Mouse (Mus musculus) midbrain, embryonic 14.5 days (tissue): ENCODE measurements around the gene Lsm11. TPM values are rescaled to one million over a fixed set of nuclear protein-coding genes. Genes with fewer than 3 reads are reported as not detected.

Experiments
- ATAC-seq: fragments of 200-750 bp; cut with Nextera tagmentation; 2 replicates; pipeline ENCODE4 v1.8.0; 2017; ENCODE audit warnings: moderate number of reproducible peaks, moderate library complexity; ENCODE audit not compliant: low FRiP score, low TSS enrichment
- DNase-seq: peaks from one replicate; pipeline ENCODE4 v3.0.0-alpha.2; 2015
- H3K27ac ChIP-seq: fragments of 300-500 bp; sonication (generic); replicated peaks from 2 replicates; pipeline ENCODE4 v1.5.1; 2014; ENCODE audit warnings: mild to moderate bottlenecking, low read depth, low read length, moderate library complexity
- H3K27me3 ChIP-seq: fragments of 300-500 bp; sonication (generic); 2 replicates; pipeline ENCODE4 v1.6.1; 2014; ENCODE audit warnings: low read length, control low read depth, mixed read lengths; ENCODE audit not compliant: control insufficient read depth, insufficient read depth
- H3K36me3 ChIP-seq: fragments of 300-500 bp; sonication (generic); 2 replicates; pipeline ENCODE4 v1.6.1; 2014; ENCODE audit warnings: low read length, control low read depth; ENCODE audit not compliant: control insufficient read depth, insufficient read depth
- H3K4me1 ChIP-seq: fragments of 300-500 bp; sonication (generic); 2 replicates; pipeline ENCODE4 v1.6.1; 2014; ENCODE audit warnings: mild to moderate bottlenecking, antibody characterized with exemption, low read length, control low read depth; ENCODE audit not compliant: control insufficient read depth, insufficient read depth
- H3K4me2 ChIP-seq: fragments of 300-500 bp; sonication (generic); 2 replicates; pipeline ENCODE4 v1.6.1; 2014; ENCODE audit warnings: mild to moderate bottlenecking, low read length, moderate library complexity
- H3K4me3 ChIP-seq: fragments of 300-500 bp; sonication (generic); replicated peaks from 2 replicates; pipeline ENCODE4 v1.5.1; 2014; ENCODE audit warnings: low read depth, low read length
- H3K9ac ChIP-seq: fragments of 300-500 bp; sonication (generic); replicated peaks from 2 replicates; pipeline ENCODE4 v1.6.1; 2014; ENCODE audit warnings: mild to moderate bottlenecking, low read length, moderate library complexity
- H3K9me3 ChIP-seq: fragments of 300-500 bp; sonication (generic); 2 replicates; pipeline ENCODE4 v1.6.1; 2016; ENCODE audit warnings: low read length, control low read depth, mixed read lengths; ENCODE audit not compliant: control insufficient read depth
- WGBS: fragments of 180-500 bp; shearing (Covaris S2); extraction: QIAGEN DNeasy Blood & Tissue Kit; methylation state at CpG from one replicate; pipeline ENCODE4 v1.1.7; 2014; 5-methylcytosine and 5-hydroxymethylcytosine counted together
- polyA plus RNA-seq: library from polyadenylated mRNA; unstranded; fragments of >200 nt; fragmentation: Nextera tagmentation; extraction: Ambion mirVana; gene quantifications from 2 replicates; pipeline ENCODE4 v1.2.1, GENCODE M21; 2014

Gene Lsm11
- polyA plus RNA-seq, 1 experiment from 2014 or later: 27.2 TPM

- peak overlapping the region; percentile 89 for H3K4me3 ChIP-seq
- no peak for ATAC-seq
- peak; percentile 32 for DNase-seq
- WGBS: 64% methylated on average over 7 of the region's 7 CpGs
- H3K27ac ChIP-seq: peak overlapping the region; percentile 80; the same call in 1 of the 2 replicates
- H3K27me3 ChIP-seq: no peaks in the 10 kb centered on the region
- peaks cover 17% of the 10 kb centered on the region for H3K4me1 ChIP-seq
- 0 out of 2 replicates have a peak, but pooled peaks cover 13% of the 10 kb centered on the region for H3K36me3 ChIP-seq
- H3K4me2 ChIP-seq: peak overlapping the region; percentile 75
- H3K9ac ChIP-seq: peak overlapping the region; percentile 86
- H3K9me3 ChIP-seq: no peaks in the 10 kb centered on the region
Observed at GRCm38 (mm10) chr11:45943108-45943705, 1.5 kb downstream of the Lsm11 start.

DNA sequence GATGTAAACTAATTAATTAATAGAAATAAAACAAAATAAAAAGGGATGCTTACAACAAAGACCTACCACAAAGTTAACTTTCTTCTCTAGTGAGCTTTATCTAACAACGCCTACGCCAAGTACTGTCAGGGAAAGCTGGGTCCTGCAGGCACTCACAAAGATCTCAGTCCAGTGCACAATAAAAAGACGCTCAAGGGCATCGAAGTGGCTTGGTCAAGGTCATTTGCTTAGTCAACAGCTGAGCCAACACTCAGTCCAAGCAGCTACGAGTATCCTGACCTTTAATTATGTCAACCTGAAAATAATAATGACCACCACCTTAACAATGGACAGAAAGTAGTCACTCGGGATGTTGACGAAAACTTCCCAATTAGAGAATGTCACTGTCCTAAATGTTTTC, 2.5 kb downstream of the Lsm11 start:
- peaks cover 17% of the 10 kb centered on the region for H3K4me1 ChIP-seq
- ATAC-seq (no peak), DNase-seq (no peak)
- no peak overlapping the region for H3K9ac ChIP-seq
- H3K4me2 ChIP-seq: no peak overlapping the region
- 90% methylated on average over 7 of the region's 7 CpGs for WGBS
- no peaks in the 10 kb centered on the region for H3K9me3 ChIP-seq
- H3K27ac ChIP-seq: no peak overlapping the region
- H3K36me3 ChIP-seq: peaks cover 13% of the 10 kb centered on the region
- H3K27me3 ChIP-seq: no peaks in the 10 kb centered on the region
- no peak overlapping the region for H3K4me3 ChIP-seq

- no peak overlapping the region for H3K9ac ChIP-seq
- peaks cover 46% of the 10 kb centered on the region for H3K36me3 ChIP-seq
- no peak for ATAC-seq
- DNase-seq: no peak
- no peaks in the 10 kb centered on the region for H3K27me3 ChIP-seq
- H3K27ac ChIP-seq: no peak overlapping the region
- no peak overlapping the region for H3K4me2 ChIP-seq
- H3K4me3 ChIP-seq: no peak overlapping the region
- 90% methylated on average over 8 of the region's 8 CpGs for WGBS
- H3K4me1 ChIP-seq: peaks cover 17% of the 10 kb centered on the region
- H3K9me3 ChIP-seq: no peaks in the 10 kb centered on the region
Observed at GRCm38 (mm10) chr11:45938917-45939316, 5.8 kb downstream of the Lsm11 start.

- no peak for ATAC-seq
- Histone ChIP-seq H3K9ac (no peak overlapping the region), H3K4me2 (no peak overlapping the region), H3K36me3 (peaks cover 61% of the 10 kb centered on the region), H3K27me3 (no peaks in the 10 kb centered on the region), H3K4me1 (peaks cover 5% of the 10 kb centered on the region), H3K27ac (no peak overlapping the region), H3K9me3 (no peaks in the 10 kb centered on the region), H3K4me3 (no peak overlapping the region)
- DNase-seq: no peak
- WGBS: 97% methylated on average over 8 of the region's 8 CpGs
Observed at GRCm38 (mm10) chr11:45937478-45937877, 7.3 kb downstream of the Lsm11 start.

GRCm38 (mm10) chr11:45932771-45933170, 12.0 kb downstream of the Lsm11 start:
- 90% methylated on average over 10 of the region's 10 CpGs for WGBS

DNA sequence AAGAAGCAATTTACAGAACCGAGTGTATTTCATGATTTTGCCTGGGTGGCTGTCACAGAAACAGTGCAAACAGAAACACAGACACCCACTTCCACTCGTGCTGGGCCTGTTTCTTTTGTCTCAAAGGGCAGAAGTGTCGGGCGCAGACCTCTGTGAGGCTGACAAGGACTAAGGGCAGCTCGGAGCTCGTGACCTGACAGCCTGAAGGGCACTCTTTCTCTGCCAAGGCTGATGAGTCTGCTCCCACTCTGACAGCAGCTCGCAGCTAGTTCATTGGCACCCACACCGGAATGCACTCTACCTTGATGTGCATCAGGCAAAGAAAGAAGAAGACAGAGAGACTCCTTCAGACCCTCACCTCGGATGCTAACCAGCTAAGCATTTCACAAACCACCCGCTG, 15.2 kb downstream of the Lsm11 start:
- H3K4me1 ChIP-seq: no peaks in the 10 kb centered on the region
- DNase-seq (no peak), ATAC-seq (no peak)
- H3K9ac ChIP-seq: no peak overlapping the region
- no peaks in the 10 kb centered on the region for H3K9me3 ChIP-seq
- 86% methylated on average over 10 of the region's 10 CpGs for WGBS
- H3K27me3 ChIP-seq: no peaks in the 10 kb centered on the region
- H3K4me3 ChIP-seq: no peak overlapping the region
- H3K36me3 ChIP-seq: peaks cover 46% of the 10 kb centered on the region
- no peak overlapping the region for H3K27ac ChIP-seq
- no peak overlapping the region for H3K4me2 ChIP-seq

More at GRCm38 (mm10) chr11:45932771-45933170, 12.0 kb downstream of the Lsm11 start:
- Histone ChIP-seq H3K4me1 (no peaks in the 10 kb centered on the region), H3K4me3 (no peak overlapping the region), H3K27me3 (no peaks in the 10 kb centered on the region), H3K4me2 (no peak overlapping the region), H3K36me3 (peaks cover 77% of the 10 kb centered on the region), H3K9ac (no peak overlapping the region), H3K9me3 (no peaks in the 10 kb centered on the region), H3K27ac (no peak overlapping the region)
- ATAC-seq (no peak), DNase-seq (no peak)

GRCm38 (mm10) chr11:45927456-45927855, 17.3 kb downstream of the Lsm11 start:
- Histone ChIP-seq H3K4me2 (no peak overlapping the region), H3K9me3 (no peaks in the 10 kb centered on the region), H3K36me3 (peaks cover 25% of the 10 kb centered on the region), H3K27ac (no peak overlapping the region), H3K4me3 (no peak overlapping the region), H3K27me3 (no peaks in the 10 kb centered on the region), H3K4me1 (0 out of 2 replicates have a peak, but pooled peaks cover under 1% of the 10 kb centered on the region), H3K9ac (no peak overlapping the region)
- no peak for ATAC-seq
- WGBS: 45% methylated on average over 5 of the region's 5 CpGs
- no peak for DNase-seq

DNA sequence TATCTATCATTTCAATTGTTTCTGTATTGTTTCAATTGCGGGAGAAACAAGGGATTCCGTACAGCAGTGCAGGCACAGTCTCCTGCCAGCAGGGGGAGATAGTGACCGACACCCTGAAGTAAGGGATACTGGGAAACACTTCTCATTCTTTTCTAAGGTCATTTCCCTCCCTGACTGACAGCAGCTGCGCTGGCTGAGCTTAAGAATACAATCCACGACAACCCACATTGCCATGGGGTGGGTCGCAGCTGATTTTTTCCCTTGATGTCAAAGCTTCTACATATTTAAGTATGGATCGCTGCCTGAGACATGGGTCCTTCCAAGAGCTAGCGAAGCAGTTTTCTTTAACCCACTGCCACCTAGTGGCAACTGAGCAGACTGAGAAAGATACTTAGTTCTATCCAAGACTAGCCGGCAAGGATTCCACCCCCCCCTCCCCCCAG, 18.1 kb downstream of the Lsm11 start:
- H3K4me3 ChIP-seq: peak overlapping the region; percentile 18
- peaks cover 4% of the 10 kb centered on the region; the same call in 1 of the 2 replicates for H3K4me1 ChIP-seq
- peak overlapping the region; percentile 58 for H3K27ac ChIP-seq
- H3K4me2 ChIP-seq: peak overlapping the region; percentile 39
- no peak overlapping the region for H3K9ac ChIP-seq
- under 1% methylated on average over 9 of the region's 9 CpGs for WGBS
- ATAC-seq (peak; percentile 80), DNase-seq (peak; percentile 93)
- H3K27me3 ChIP-seq: no peaks in the 10 kb centered on the region
- H3K36me3 ChIP-seq: peaks cover 18% of the 10 kb centered on the region
- no peaks in the 10 kb centered on the region for H3K9me3 ChIP-seq

DNA sequence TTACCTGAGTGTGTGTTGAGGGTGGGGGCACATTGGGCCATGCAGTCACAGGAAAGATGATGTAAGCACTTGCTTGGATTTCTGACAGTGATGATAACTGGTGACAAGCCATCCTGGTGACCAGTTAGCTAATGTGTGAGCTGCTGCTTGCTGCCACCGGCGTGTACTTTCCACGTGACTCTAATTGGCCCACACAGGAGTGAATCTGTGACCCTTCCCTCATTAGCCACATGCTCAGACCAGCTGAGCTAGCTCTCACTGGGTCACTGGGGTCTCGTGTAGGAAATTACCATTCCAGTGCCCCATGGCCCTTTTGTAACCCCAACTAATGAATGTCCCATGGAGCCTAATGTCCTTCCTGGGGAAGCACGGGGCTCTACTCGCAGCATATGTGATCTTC, 19.3 kb downstream of the Lsm11 start:
- Histone ChIP-seq H3K4me3 (no peak overlapping the region), H3K27me3 (no peaks in the 10 kb centered on the region), H3K36me3 (peaks cover 13% of the 10 kb centered on the region), H3K9ac (no peak overlapping the region), H3K4me1 (peaks cover 10% of the 10 kb centered on the region), H3K9me3 (no peaks in the 10 kb centered on the region), H3K4me2 (no peak overlapping the region), H3K27ac (peak overlapping the region; percentile 58; the same call in 1 of the 2 replicates)
- no peak for ATAC-seq
- 40% methylated on average over 6 of the region's 6 CpGs for WGBS
- peak; percentile 53 for DNase-seq
